Mouse (Mus musculus) midbrain, embryonic 16.5 days (tissue): ENCODE data around the gene Disc1. TPM values are rescaled to one million over a fixed set of nuclear protein-coding genes. Genes with fewer than 3 reads are reported as not detected.

Experiments used
- ATAC-seq: fragments of 200-750 bp; cut with Nextera tagmentation; 2 replicates; pipeline ENCODE4 v1.8.0; 2017; ENCODE audit warnings: moderate TSS enrichment
- H3K27ac ChIP-seq: fragments of 300-500 bp; sonication (generic); 2 replicates; pipeline ENCODE4 v1.5.1; 2014; ENCODE audit warnings: mild to moderate bottlenecking, low read length, mixed read lengths
- H3K27me3 ChIP-seq: fragments of 300-500 bp; sonication (generic); 2 replicates; pipeline ENCODE4 v1.6.1; 2014; ENCODE audit warnings: low read depth, low read length, mixed read lengths; ENCODE audit not compliant: control insufficient read depth, insufficient read depth
- H3K36me3 ChIP-seq: fragments of 300-500 bp; sonication (generic); 2 replicates; pipeline ENCODE4 v1.6.1; 2014; ENCODE audit warnings: mild to moderate bottlenecking, low read length, moderate library complexity, mixed read lengths; ENCODE audit not compliant: control insufficient read depth, insufficient read depth
- H3K4me1 ChIP-seq: fragments of 300-500 bp; sonication (generic); 2 replicates; pipeline ENCODE4 v1.6.1; 2014; ENCODE audit warnings: mild to moderate bottlenecking, low read length, mixed read lengths; ENCODE audit not compliant: control insufficient read depth, insufficient read depth
- H3K4me2 ChIP-seq: fragments of 300-500 bp; sonication (generic); 2 replicates; pipeline ENCODE4 v1.6.1; 2014; ENCODE audit warnings: mild to moderate bottlenecking, low read length, mixed read lengths
- H3K4me3 ChIP-seq: fragments of 300-500 bp; sonication (generic); 2 replicates; pipeline ENCODE4 v1.5.1; 2014; ENCODE audit warnings: low read depth, mild to moderate bottlenecking, low read length, moderate library complexity, mixed read lengths
- H3K9ac ChIP-seq: fragments of 300-500 bp; sonication (generic); 2 replicates; pipeline ENCODE4 v1.6.1; 2014; ENCODE audit warnings: low read depth, low read length, mixed read lengths
- H3K9me3 ChIP-seq: fragments of 300-500 bp; sonication (generic); replicated peaks from 2 replicates; pipeline ENCODE4 v1.6.1; 2014; ENCODE audit warnings: mild to moderate bottlenecking, low read length, mixed read lengths; ENCODE audit not compliant: control insufficient read depth, poor library complexity, severe bottlenecking
- WGBS: fragments of 180-500 bp; shearing (Covaris S2); extraction: QIAGEN DNeasy Blood & Tissue Kit; methylation state at CpG from one replicate; pipeline ENCODE4 v1.1.7; 2014; 5-methylcytosine and 5-hydroxymethylcytosine counted together
- polyA plus RNA-seq: library from polyadenylated mRNA; unstranded; fragments of >200 nt; fragmentation: Nextera tagmentation; extraction: Ambion mirVana; gene quantifications from 2 replicates; pipeline ENCODE4 v1.2.1, GENCODE M21; 2015

The Disc1 gene
- polyA plus RNA-seq, 1 experiment from 2014 or later: 1.2 TPM

GRCm38 (mm10) chr8:125074581-125074980 lies 20.6 kb downstream of the Disc1 start:
- Histone ChIP-seq H3K36me3 (no peaks in the 10 kb centered on the region), H3K9ac (no peak overlapping the region), H3K4me1 (no peaks in the 10 kb centered on the region; the same call in 1 of the 2 replicates), H3K9me3 (no peaks in the 10 kb centered on the region), H3K4me2 (no peak overlapping the region), H3K4me3 (no peak overlapping the region), H3K27ac (no peak overlapping the region), H3K27me3 (no peaks in the 10 kb centered on the region)
- ATAC-seq: no peak
- WGBS: 92% methylated on average over 2 of the region's 2 CpGs

- Histone ChIP-seq H3K4me2 (no peak overlapping the region), H3K27me3 (no peaks in the 10 kb centered on the region), H3K4me3 (no peak overlapping the region), H3K9ac (no peak overlapping the region), H3K9me3 (no peaks in the 10 kb centered on the region), H3K27ac (no peak overlapping the region), H3K4me1 (no peaks in the 10 kb centered on the region; the same call in 1 of the 2 replicates), H3K36me3 (no peaks in the 10 kb centered on the region)
- WGBS: 67% methylated on average over 4 of the region's 4 CpGs
- ATAC-seq: no peak
Observed at GRCm38 (mm10) chr8:125075389-125075788, 21.4 kb downstream of the Disc1 start.

- WGBS: 41% methylated on average over 8 of the region's 8 CpGs
- Histone ChIP-seq H3K4me1 (peaks cover 3% of the 10 kb centered on the region), H3K27ac (no peak overlapping the region), H3K9me3 (no peaks in the 10 kb centered on the region), H3K4me3 (no peak overlapping the region), H3K36me3 (no peaks in the 10 kb centered on the region), H3K27me3 (no peaks in the 10 kb centered on the region), H3K4me2 (no peak overlapping the region), H3K9ac (no peak overlapping the region)
- no peak for ATAC-seq
Observed at GRCm38 (mm10) chr8:125077326-125077725, 23.3 kb downstream of the Disc1 start.

GRCm38 (mm10) chr8:125078771-125079384 lies 24.9 kb downstream of the Disc1 start:
- ATAC-seq: no peak

GRCm38 (mm10) chr8:125080388-125081344 lies 26.7 kb downstream of the Disc1 start:
- Histone ChIP-seq H3K9ac (no peak overlapping the region), H3K9me3 (no peaks in the 10 kb centered on the region), H3K27ac (no peak overlapping the region), H3K4me1 (peaks cover 3% of the 10 kb centered on the region), H3K4me3 (no peak overlapping the region), H3K36me3 (no peaks in the 10 kb centered on the region), H3K4me2 (no peak overlapping the region), H3K27me3 (no peaks in the 10 kb centered on the region; the same call in 1 of the 2 replicates)
- 55% methylated on average over 19 of the region's 19 CpGs for WGBS
- no peak for ATAC-seq

More at GRCm38 (mm10) chr8:125078771-125079384, 24.9 kb downstream of the Disc1 start:
- Histone ChIP-seq H3K27me3 (no peaks in the 10 kb centered on the region; the same call in 1 of the 2 replicates), H3K4me3 (no peak overlapping the region), H3K4me1 (peaks cover 3% of the 10 kb centered on the region), H3K9ac (no peak overlapping the region), H3K27ac (no peak overlapping the region), H3K36me3 (no peaks in the 10 kb centered on the region), H3K9me3 (no peaks in the 10 kb centered on the region), H3K4me2 (no peak overlapping the region)
- 38% methylated on average over 9 of the region's 9 CpGs for WGBS

- 0 out of 2 replicates have a peak overlapping the region, but pooled peaks have one; percentile 28 for H3K27ac ChIP-seq
- ATAC-seq: no peak
- WGBS: 53% methylated on average over 4 of the region's 4 CpGs
- no peak overlapping the region for H3K9ac ChIP-seq
- H3K4me1 ChIP-seq: peaks cover 3% of the 10 kb centered on the region
- no peaks in the 10 kb centered on the region for H3K9me3 ChIP-seq
- no peak overlapping the region for H3K4me3 ChIP-seq
- H3K4me2 ChIP-seq: no peak overlapping the region
- no peaks in the 10 kb centered on the region for H3K36me3 ChIP-seq
- H3K27me3 ChIP-seq: no peaks in the 10 kb centered on the region; the same call in 1 of the 2 replicates
Observed at GRCm38 (mm10) chr8:125083746-125084145, 29.8 kb downstream of the Disc1 start.

- Histone ChIP-seq H3K4me3 (no peak overlapping the region), H3K27ac (no peak overlapping the region), H3K36me3 (no peaks in the 10 kb centered on the region), H3K27me3 (no peaks in the 10 kb centered on the region; the same call in 1 of the 2 replicates), H3K4me2 (no peak overlapping the region), H3K9me3 (no peaks in the 10 kb centered on the region), H3K9ac (no peak overlapping the region), H3K4me1 (peaks cover 3% of the 10 kb centered on the region)
- ATAC-seq: no peak
- WGBS: 64% methylated on average over 7 of the region's 7 CpGs
Observed at GRCm38 (mm10) chr8:125084523-125084922, 30.5 kb downstream of the Disc1 start.

- Histone ChIP-seq H3K9me3 (no peaks in the 10 kb centered on the region), H3K4me2 (no peak overlapping the region), H3K4me3 (no peak overlapping the region), H3K9ac (no peak overlapping the region), H3K27me3 (no peaks in the 10 kb centered on the region), H3K4me1 (no peaks in the 10 kb centered on the region), H3K36me3 (no peaks in the 10 kb centered on the region), H3K27ac (no peak overlapping the region)
- WGBS: 75% methylated on average over 21 of the region's 21 CpGs
- no peak for ATAC-seq
Observed at GRCm38 (mm10) chr8:125090889-125091740, 37.1 kb downstream of the Disc1 start.
